Mouse (Mus musculus) spleen, embryonic (tissue): ENCODE data around the gene Abl1.

Experiments used
- CTCF ChIA-PET: fragments of 350-600 bp; sonication (Branson Sonifier 250); formaldehyde crosslinking; loops from one replicate; lab custom pipeline; 2022; lab: Charles Lee

The Abl1 gene

DNA sequence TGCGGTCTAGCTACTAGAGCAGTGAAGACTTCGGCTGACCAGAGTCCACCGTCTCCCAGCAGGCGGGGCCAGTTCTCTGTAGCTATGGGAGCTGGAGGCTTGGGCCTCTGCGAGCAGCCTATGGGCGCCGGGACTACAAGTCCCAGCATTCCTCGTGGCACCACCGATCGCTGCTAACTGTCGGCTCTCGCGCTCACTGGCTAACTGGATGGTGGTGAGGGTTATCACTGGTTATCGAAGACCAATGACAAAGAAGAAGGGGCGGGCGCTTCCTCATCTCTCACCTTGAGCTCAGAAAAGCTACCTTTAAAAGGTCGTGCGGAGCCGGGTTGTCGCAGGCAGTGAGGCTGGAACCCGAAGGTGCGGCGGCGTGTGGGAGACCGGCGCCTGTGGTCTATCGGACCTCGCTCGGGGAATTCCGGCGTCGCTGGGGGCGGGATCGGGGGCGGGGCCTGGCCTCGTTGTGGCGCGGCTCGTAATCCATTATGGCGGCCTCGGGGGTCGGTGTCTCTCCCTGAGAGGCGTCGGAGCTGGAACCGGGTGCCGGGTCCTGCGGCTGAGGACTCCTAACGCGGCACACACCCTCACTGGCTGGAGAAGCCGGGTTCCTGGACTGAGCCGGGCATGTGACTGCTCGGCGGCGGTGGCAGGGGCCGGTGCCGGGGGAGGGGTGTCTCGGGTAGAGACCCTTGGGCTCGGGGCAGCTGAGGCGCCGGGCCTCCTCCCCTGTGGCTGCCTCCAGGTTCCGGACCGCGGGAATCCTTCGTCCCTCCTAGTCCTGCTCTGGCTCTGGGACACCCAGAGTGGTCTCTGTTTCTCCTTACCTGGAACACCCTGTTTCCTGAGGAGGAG is at the start of gene Abl1:
Abl1 (plus strand) TSS at position 303 of the 852 bp plus-strand sequence.
- CTCF ChIA-PET = interaction anchor here (1.4 kb wide), 1 partner anchor 10 kb away, joined by 5 read pairs; no protein-coding TSS in a partner anchor

DNA sequence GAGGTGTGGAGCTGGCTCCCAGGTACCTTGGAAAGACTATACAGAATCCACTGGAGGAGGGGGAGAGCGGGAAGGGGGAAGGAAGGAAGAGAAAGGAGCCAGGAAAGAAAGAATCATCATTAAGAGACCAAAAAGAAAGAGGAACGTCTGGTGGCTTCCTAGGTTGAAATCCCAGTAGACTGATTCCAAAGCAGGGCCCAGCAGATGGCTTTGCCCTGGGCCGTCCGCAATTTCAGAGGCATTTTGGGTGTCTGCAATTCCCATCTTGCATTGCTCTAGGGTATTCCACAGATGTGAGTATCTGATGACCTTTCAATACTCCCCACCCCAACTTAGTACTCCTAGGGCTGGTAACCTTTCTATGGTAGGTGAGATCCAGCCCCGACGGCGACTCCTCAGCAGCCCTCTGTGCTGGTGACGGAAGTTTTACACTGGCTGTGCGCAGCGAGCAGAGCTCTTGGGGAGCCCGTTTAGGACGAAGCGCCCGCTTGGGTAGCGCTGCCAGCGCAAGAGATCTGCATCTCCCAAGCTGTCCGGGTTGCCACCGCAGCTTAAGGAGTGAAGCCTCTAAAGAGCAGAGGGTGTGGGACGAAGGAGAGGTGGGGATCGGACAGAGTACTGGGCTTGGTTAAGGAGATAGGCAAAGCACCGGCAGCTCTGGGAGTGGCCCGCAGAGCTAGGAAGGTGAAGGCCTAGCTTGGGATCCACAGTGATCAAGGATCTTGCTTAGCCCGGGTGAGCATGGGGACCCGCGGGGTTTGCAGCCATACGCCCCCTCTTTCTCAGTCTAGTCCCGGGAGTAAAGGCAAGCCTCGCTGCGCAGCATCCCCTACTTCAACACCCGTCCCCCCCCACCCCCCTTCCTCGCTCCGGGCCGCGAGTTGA is 49.4 kb upstream of the Abl1 start:
- CTCF ChIA-PET = interaction anchor here (0.6 kb wide), 1 partner anchor 165 kb away, joined by 6 read pairs; no protein-coding TSS in a partner anchor

DNA sequence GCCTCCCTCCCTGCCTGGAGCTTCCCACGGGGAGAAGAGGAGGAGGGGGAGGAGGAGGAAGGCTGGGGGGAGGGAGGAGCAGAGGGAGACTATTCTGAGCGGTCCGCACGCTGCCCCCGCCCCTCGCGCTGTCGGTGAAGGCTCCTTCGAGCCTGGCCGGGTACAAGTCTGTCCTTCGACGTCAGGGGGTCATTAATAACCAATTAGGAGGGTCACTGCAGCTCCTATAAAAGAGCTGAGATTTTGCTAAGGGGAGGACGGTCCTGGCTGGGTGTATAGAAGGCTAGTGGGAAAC is 48.8 kb upstream of the Abl1 start:
- CTCF ChIA-PET = interaction anchor here (0.6 kb wide), 1 partner anchor 165 kb away, joined by 6 read pairs; no protein-coding TSS in a partner anchor

DNA sequence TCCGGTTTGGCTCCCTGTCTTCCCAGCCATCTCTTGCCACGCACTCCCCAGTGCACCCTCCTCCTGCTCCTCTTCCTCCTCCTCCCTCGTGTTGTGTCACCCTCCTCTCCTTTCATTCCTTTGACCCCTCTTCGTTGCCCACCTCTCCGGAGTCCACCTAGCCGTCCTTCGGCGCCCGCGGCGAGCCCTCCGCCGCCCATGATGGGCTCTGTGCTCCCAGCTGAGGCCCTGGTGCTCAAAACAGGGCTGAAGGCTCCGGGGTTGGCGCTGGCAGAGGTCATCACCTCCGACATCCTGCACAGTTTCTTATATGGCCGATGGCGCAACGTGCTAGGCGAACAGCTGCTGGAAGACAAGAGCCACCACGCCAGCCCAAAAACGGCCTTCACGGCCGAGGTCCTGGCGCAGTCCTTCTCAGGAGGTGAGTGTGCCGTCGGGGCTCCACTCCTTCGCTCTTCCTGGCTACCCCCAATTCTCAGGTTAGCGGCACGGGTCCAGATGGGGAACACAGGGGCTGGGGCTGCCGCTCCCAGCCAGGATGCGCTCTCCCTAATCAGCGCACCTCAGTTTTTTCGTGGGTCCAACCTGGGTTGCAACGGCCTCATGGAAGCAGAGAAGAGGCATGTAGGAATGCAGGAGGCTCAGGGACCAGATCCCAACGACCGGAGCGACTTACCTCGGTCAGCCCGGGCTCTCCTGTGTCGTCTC is 48.1 kb upstream of the Abl1 start, which contains the start of gene Prdm12:
Prdm12 (plus strand) TSS at position 137 of the 708 bp plus-strand sequence.
- CTCF ChIA-PET = interaction anchor here (0.6 kb wide), 1 partner anchor 166 kb away, joined by 6 read pairs; no protein-coding TSS in a partner anchor

DNA sequence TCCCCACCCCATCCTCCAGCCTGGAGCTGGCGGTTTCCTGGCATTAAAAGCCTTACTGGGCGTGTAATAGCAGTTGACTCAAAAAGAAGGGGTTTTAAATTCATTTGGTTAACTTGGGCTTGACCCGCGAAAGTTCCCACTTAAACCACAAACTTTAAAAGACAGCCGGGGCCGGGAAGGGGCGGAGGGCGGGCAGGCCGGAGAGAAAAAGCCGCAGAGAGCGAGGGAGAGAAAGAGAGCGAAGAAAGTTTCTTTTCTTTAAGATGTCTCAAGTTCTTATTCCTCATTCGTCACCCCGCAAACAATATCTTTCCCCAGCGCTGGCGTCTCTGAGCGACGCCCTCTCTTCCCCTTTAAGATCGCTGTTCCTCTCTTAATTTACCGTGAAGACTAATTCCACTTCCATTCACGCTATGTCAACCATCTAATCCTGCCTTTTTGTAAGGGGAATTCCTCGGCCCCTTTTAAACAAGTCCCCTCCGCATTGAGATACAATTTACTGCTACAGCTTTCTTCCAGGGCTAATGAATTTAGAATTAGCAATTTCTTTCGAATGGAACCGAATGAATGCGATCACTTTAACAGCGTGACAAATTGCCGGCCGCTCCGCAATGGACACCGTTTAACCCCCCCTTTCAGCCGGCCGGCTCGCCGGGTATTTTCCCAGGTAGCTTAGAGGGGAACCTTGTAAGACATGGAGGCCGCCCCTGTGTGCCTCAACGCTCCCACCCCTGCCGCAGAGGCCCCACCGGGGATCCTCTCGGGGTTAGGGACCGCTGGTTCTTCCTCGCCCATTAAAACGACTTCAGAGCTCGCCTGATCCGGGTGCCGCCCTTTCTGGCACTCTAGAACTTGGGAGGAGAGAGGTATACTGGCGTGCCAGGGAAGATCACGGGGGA is 47.3 kb upstream of the Abl1 start:
- CTCF ChIA-PET = no interaction called here

DNA sequence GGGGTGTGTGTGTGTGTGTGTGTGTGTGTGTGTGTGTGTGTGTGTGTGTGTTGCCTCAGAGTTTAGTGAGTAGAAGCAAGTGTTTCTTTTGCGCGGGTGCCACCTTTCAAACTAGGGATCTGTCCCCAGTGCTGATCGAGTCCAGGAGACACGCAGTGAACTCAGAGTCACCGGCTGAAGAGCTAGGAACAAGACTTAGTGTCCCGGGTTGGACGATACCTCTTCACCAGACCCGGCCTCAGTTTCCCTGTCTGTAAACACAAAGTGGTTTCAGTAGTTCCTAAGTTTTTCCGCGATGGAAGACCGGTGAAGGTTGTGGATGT is 46.7 kb upstream of the Abl1 start:
- CTCF ChIA-PET = no interaction called here

DNA sequence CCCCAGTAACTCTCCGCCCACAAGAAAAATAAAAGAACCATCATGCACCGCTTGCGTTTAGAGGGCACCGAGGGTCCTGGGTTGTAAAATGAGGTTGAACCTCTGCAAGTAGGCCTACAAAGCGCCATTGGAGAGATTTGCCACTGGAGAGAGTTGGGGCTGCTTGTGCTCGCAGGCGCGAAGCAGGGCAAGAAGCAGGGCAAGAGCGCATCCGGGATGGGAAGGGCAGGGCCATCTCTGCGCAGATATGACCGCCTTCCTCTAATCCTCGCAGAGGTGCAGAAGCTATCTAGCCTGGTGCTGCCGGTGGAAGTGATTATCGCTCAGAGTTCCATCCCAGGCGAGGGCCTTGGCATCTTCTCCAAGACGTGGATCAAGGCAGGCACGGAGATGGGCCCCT is 46.2 kb upstream of the Abl1 start:
- CTCF ChIA-PET = no interaction called here

DNA sequence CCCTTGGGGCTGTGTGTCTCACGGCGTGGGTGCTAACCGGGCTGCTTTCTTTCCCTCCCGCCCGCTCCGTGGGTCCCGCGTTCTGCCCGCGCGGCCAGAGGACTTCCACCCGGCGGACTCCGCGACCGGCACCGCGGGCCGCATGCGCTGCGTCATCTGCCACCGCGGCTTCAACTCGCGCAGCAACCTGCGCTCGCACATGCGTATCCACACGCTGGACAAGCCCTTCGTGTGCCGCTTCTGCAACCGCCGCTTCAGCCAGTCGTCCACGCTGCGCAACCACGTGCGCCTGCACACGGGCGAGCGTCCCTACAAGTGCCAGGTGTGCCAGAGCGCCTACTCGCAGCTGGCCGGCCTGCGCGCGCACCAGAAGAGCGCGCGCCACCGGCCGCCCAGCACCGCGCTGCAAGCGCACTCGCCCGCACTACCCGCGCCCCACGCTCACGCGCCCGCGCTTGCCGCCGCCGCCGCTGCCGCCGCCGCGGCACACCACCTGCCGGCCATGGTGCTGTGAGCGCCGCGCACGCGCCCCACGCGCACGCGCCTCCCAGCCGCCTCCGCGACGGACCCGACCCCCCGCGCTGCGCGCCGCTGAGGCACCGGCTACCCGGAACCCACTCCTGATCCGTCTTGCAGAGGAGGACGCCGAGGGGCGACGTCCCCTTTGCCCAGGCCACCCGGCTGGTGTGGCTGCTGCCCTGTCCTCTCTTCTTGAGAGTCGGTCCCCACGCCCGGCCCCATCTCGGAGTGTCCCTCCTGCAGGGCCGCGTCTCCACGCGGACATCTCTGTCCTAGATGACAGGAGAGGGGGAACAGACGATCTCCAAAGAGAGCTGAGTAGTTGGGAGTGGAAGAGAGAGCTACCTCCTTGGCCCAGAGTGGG is 34.0 kb upstream of the Abl1 start:
- CTCF ChIA-PET = no interaction called here

DNA sequence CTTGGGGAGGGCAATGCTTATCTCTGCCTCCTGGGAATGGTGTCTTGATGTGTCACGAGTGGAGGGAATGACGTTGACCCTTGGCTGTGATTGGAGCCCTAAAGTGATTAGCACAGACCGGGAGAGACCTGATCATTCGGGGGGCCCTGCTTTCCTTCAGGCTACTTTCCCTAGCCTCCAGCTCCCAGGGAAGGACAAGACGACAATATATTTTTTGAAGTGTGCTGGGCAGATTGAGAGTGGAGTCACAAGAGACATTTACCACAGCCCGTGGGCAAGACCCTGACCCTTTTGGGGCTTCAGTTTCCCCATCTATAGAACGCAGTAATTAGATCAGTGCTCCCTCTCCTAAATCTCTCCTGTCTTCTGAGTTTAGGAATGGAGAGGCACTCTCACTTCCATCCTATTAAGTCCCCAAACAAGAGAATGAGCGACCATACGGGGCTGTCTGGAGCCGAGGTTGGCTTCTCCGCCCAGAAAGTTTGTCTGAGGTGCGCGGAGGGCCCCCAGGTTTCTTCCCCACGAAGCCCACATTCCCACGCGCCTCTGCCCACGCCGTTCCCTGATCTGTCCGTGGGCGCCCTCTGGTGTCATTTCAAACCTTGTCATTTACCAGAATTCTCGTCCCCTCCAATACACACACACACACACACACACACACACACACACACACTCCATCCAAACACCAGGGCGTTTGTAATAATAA is 33.2 kb upstream of the Abl1 start:
- CTCF ChIA-PET = no interaction called here

DNA sequence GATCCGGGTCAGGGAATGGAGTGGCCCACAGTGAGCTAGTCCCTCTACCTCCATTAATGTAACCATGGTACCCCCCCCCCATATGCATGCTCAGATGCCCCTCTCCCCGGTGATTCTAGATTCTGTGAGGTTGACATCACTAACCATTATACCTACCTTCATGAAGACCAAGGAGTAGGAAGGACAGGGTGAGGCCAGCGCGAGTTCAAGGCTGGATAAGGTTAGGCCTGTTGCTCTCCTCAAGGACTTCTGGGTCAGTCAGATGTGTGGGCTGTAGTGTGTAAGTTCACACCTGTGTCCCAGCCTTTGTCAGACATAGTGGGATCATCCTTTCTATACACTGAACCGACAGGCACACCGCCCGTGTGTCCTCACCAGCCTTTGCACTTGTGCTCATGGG is 31.8 kb upstream of the Abl1 start:
- CTCF ChIA-PET = no interaction called here

DNA sequence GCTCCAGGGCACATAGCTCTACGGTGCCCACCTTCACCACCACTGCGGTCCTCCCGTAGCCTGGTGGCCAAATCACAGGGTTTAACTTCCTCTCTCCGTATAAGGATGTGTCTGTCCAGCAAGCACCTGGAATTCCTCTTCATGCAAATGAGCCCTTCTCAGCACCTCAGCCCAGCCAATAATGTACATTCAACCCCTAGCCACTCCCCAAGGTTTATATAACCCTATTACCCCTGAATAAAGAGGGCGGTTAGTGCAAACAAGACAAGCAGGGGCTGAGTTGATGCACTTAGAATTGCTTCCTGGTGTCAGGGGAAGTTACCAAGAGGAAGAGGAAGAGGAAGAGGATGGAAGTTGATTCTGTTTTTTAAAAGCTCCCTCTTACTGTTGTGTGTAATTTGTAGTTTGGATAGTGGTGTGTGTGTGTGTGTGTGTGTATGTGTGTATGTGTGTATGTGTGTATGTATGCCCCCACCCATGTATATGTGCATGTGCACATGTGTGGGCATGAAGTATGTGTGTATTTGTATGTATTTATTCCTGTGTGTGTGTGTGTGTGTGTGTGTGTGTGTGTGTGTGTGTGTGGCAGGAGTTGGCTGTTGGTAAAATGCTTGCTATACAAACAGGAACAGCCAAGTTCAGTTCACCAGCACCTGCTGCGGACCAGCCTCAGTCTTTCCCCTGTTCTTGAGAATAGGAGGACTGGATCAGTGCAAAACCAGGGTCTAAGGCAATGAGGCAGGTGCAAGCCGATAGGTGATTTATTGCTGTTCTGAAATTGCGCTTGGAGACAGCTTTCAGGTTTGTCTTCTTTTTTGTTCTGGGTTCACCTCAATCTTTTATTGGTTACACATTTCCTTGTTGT is 25.0 kb upstream of the Abl1 start:
- CTCF ChIA-PET = interaction anchor here (0.7 kb wide), 1 partner anchor 184 kb away, joined by 10 read pairs; no protein-coding TSS in a partner anchor

DNA sequence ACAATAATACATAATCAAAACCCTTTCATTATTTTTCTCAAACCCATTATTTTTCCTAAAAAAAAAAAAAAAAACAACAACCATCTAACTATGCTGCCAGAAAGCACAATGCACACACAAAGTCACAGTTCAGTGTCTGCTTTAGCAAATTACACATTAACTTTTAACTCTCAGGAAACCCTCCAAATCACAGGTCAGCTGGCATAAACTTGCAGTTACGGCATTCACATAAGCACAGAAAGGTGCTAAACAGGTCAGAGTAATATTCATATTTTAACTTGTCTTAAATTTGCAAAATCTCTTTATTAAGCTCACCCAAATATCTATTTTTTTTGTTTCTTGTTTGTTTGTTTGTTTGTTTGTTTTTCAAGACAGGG is 24.4 kb upstream of the Abl1 start:
- CTCF ChIA-PET = interaction anchor here (0.7 kb wide), 1 partner anchor 183 kb away, joined by 10 read pairs; no protein-coding TSS in a partner anchor

DNA sequence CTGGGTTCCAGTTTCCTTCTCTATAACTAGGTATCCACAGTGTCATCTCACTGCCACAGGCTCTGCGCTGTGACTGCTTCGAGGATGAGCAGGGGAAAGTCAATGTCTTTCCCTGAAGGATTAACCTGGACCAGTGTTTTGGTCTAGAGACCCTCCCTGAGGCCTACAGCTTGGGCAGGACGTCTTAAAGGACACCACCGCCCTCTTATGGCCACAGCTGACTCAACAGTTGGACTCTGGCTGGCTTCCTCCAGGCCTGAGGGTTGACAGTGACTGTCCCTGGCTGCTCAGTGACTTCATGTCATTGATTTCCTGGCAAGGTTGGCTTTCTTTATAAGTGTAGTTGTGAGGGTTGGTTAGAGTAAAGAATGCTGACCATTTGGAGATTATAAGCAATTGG is 20.8 kb upstream of the Abl1 start:
- CTCF ChIA-PET = no interaction called here

DNA sequence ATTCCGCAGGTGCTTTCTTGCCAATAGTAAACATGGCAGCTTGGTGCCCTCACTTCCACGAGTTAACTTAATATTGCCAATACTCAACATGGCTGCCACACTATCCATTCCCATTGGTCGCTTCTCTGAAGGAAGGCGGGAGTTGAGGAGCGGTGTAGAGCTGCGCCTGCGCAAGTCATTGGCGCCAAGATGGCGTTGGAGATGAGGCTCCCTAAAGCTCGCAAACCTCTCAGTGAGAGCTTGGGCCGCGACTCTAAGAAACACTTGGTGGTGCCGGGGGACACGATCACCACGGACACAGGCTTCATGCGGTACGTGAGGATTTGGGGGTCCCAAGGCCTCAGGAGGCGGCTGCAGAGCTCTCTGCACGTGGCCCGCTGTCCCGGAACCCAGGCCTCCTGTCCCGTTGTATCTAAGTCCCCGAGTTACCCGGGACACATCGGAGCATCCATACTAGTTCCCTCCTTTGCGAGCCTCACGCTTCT is 17.6 kb upstream of the Abl1 start, which contains the start of gene Exosc2:
Exosc2 (plus strand) TSS at position 165 of the 485 bp plus-strand sequence.
- CTCF ChIA-PET = no interaction called here

DNA sequence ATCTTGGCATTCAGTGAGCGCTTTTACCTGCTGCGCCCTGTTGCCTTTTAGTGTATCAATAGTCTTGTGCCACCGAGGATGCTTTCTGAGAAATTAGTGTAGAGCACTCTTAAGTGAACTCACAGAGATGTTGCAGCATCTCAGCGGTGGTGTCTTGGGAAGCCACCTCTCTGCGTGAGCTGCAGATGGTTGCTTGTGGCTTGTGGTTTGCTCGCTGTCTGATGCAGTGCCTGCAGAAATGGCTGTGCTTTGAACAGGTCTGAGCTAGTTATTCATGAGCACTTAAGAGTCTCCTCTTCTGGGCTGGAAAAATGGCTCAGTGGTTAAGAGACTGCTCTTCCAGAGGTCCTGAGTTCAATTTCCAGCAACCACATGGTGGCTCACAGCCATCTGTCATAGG is 9.5 kb upstream of the Abl1 start:
- CTCF ChIA-PET = interaction anchor here (1.7 kb wide), 1 partner anchor 10 kb away, joined by 5 read pairs; no protein-coding TSS in a partner anchor

DNA sequence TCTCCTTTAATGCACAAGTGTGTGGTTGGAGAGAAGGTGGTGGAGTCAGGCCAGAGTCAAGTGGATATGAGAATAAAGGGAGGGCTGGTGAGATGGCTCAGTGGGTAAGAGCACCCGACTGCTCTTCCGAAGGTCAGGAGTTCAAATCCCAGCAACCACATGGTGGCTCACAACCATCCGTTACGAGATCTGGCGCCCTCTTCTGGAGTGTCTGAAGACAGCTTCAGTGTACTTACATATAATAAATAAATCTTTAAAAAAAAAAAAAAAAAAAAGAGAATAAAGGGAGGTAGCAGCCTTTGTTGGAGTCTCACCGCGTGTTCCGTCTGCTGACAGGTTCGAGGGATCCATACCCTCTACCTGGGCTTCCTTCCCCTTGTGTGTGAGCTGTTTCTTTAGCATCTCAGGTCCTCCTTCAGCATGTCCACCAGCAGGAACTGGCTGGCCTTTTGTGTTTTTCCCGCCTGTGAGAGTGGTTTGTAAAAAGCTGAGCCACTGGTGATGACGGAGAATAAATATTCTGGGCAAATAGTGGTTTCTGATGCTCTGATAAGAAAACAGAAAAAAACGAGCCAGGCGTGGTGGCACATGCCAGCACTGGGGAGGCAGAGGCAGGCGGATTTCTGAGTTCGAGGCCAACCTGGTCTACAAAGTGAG is 7.0 kb upstream of the Abl1 start:
- CTCF ChIA-PET = interaction anchor here (0.6 to 0.7 kb wide), 2 partner anchors 82 to 103 kb away, joined by 3 read pairs; no protein-coding TSS in a partner anchor

DNA sequence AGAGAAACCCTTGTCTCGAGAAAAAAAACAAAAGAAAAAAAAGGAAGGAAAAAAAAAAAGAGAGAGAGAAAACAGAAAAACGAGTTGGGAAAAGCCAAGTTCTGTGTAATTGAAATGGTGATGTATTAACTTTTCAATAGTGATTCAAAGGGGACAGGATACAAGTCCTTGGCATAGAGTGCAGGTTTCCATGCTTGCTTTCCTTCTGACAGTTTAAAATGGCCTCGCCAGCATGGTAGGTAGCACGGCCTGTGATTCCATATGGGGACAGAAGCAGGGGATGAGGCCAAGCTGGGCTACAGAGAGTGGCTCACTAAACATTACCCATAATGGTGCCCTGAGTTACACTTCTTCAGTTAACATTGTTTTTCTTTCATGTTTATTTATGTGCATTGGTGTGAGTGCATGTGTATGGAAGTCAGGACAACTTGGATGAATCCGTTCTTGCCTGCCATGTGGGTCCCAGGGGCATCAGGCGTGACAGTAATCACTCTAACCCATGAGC is 6.4 kb upstream of the Abl1 start:
- CTCF ChIA-PET = no interaction called here
